Mouse (Mus musculus) left cerebral cortex, postnatal 4 days (tissue): Measurements from ENCODE around the gene Capzb. TPM values are rescaled to one million over a fixed set of nuclear protein-coding genes. Genes with fewer than 3 reads are reported as not detected.
A peak's percentile ranks its signal among the peaks of the same experiment; 100 is the strongest.

ENCODE experiments used
- DNase-seq: peaks from one replicate; pipeline ENCODE4 v3.0.0-alpha.2; 2022
- intact Hi-C: fragments of 180-260 bp; cut with DNase I; formaldehyde crosslinking; loops from one replicate; pipeline ENCODE4 v1.15.1; 2025
- total RNA-seq, 2 experiments: library from RNA; stranded (reverse); gene quantifications; 2 replicates each; pipeline ENCODE4 v1.2.3; 2021

The Capzb gene
- total RNA-seq, 2 experiments from 2014 or later: 298 to 302 TPM

GRCm38 (mm10) chr4:139206353-139207045, 13.8 kb downstream of the Capzb start:
- intact Hi-C loops: no loop called here
- DNase-seq: no peak

GRCm38 (mm10) chr4:139208236-139209129, 15.8 kb downstream of the Capzb start:
- intact Hi-C loops: no loop called here
- no peak for DNase-seq

- DNase-seq: no peak
- intact Hi-C loops: no loop called here
Observed at GRCm38 (mm10) chr4:139209130-139209840, 16.6 kb downstream of the Capzb start.

- intact Hi-C loops: no loop called here
- peak; percentile 21 for DNase-seq
Observed at GRCm38 (mm10) chr4:139211975-139212831, 19.5 kb downstream of the Capzb start.

- DNase-seq: no peak
- intact Hi-C loops: no loop called here
Observed at GRCm38 (mm10) chr4:139213086-139213485, 20.4 kb downstream of the Capzb start.

- intact Hi-C loops: no loop called here
- no peak for DNase-seq
Observed at GRCm38 (mm10) chr4:139213935-139214371, 21.3 kb downstream of the Capzb start.

GRCm38 (mm10) chr4:139216566-139216965, 23.9 kb downstream of the Capzb start:
- intact Hi-C loops: no loop called here
- no peak for DNase-seq

GRCm38 (mm10) chr4:139218539-139218938, 25.8 kb downstream of the Capzb start:
- no peak for DNase-seq
- intact Hi-C loops: no loop called here

GRCm38 (mm10) chr4:139219656-139220055, 27.0 kb downstream of the Capzb start:
- no peak for DNase-seq
- intact Hi-C loops: no loop called here

GRCm38 (mm10) chr4:139220978-139221377, 28.3 kb downstream of the Capzb start:
- intact Hi-C loops: no loop called here
- DNase-seq: no peak

- DNase-seq: no peak
- intact Hi-C loops: no loop called here
Observed at GRCm38 (mm10) chr4:139221837-139222236, 29.1 kb downstream of the Capzb start.

GRCm38 (mm10) chr4:139225115-139225514, 32.4 kb downstream of the Capzb start:
- DNase-seq: no peak
- intact Hi-C loops: no loop called here

- DNase-seq: no peak
- intact Hi-C loops: no loop called here
Observed at GRCm38 (mm10) chr4:139225944-139226343, 33.2 kb downstream of the Capzb start.

- intact Hi-C loops: no loop called here
- no peak for DNase-seq
Observed at GRCm38 (mm10) chr4:139226504-139227216, 34.0 kb downstream of the Capzb start.

GRCm38 (mm10) chr4:139227923-139228322, 35.2 kb downstream of the Capzb start:
- no peak for DNase-seq
- intact Hi-C loops: no loop called here

GRCm38 (mm10) chr4:139229271-139229670, 36.6 kb downstream of the Capzb start:
- intact Hi-C loops: no loop called here
- no peak for DNase-seq

- intact Hi-C loops: no loop called here
- no peak for DNase-seq
Observed at GRCm38 (mm10) chr4:139230376-139231120, 37.8 kb downstream of the Capzb start.

- no peak for DNase-seq
- intact Hi-C loops: no loop called here
Observed at GRCm38 (mm10) chr4:139231163-139231562, 38.5 kb downstream of the Capzb start.
